Mouse (Mus musculus) embryonic facial prominence, embryonic 13.5 days (tissue): ENCODE measurements around the gene Asb11. TPM values are rescaled to one million over a fixed set of nuclear protein-coding genes. Genes with fewer than 3 reads are reported as not detected.

Source experiments
- ATAC-seq: fragments of 200-750 bp; cut with Nextera tagmentation; 2 replicates; pipeline ENCODE4 v1.8.0; 2017; ENCODE audit warnings: low read depth; ENCODE audit not compliant: insufficient number of reproducible peaks, insufficient read depth, low FRiP score, low TSS enrichment
- H3K27ac ChIP-seq: fragments of 300-500 bp; sonication (generic); 2 replicates; pipeline ENCODE4 v1.5.1; 2015; ENCODE audit warnings: moderate library complexity, mild to moderate bottlenecking, inconsistent platforms
- H3K27me3 ChIP-seq: fragments of 300-500 bp; sonication (generic); 2 replicates; pipeline ENCODE4 v1.6.1; 2015; ENCODE audit warnings: mild to moderate bottlenecking, inconsistent platforms
- H3K36me3 ChIP-seq: fragments of 300-500 bp; sonication (generic); 2 replicates; pipeline ENCODE4 v1.6.1; 2015; ENCODE audit warnings: mild to moderate bottlenecking, inconsistent platforms
- H3K4me1 ChIP-seq: fragments of 300-500 bp; sonication (generic); 2 replicates; pipeline ENCODE4 v1.6.1; 2015; ENCODE audit warnings: inconsistent platforms
- H3K4me2 ChIP-seq: fragments of 300-500 bp; sonication (generic); 2 replicates; pipeline ENCODE4 v1.6.1; 2015; ENCODE audit warnings: moderate library complexity, mild to moderate bottlenecking, inconsistent platforms
- H3K4me3 ChIP-seq: fragments of 300-500 bp; sonication (generic); 2 replicates; pipeline ENCODE4 v1.5.1; 2015; ENCODE audit warnings: mild to moderate bottlenecking, inconsistent platforms
- H3K9ac ChIP-seq: fragments of 300-500 bp; sonication (generic); 2 replicates; pipeline ENCODE4 v1.6.1; 2015; ENCODE audit warnings: mild to moderate bottlenecking, inconsistent platforms
- H3K9me3 ChIP-seq: fragments of 300-500 bp; sonication (generic); 2 replicates; pipeline ENCODE4 v1.6.1; 2016; ENCODE audit warnings: inconsistent platforms
- WGBS: fragments of 180-500 bp; shearing (Covaris S2); methylation state at CpG from one replicate; pipeline ENCODE4 v1.1.7; 2015; ENCODE audit warnings: mixed read lengths; 5-methylcytosine and 5-hydroxymethylcytosine counted together
- polyA plus RNA-seq: library from polyadenylated mRNA; unstranded; fragments of >200 nt; fragmentation: Nextera tagmentation; extraction: Ambion mirVana; gene quantifications from 2 replicates; pipeline ENCODE4 v1.2.1, GENCODE M21; 2015

Gene Asb11
- polyA plus RNA-seq, 1 experiment from 2014 or later, result not detected

- peak overlapping the region; percentile 75; the same call in 1 of the 2 replicates for H3K9ac ChIP-seq
- H3K27ac ChIP-seq, result no peak overlapping the region
- ATAC-seq, result no peak
- WGBS, result 55% methylated on average over 3 of the region's 3 CpGs
- no peaks in the 10 kb centered on the region for H3K9me3 ChIP-seq
- H3K36me3 ChIP-seq, result peaks cover 6% of the 10 kb centered on the region; the same call in 1 of the 2 replicates
- H3K4me3 ChIP-seq, result peak overlapping the region; percentile 57
- peaks cover 33% of the 10 kb centered on the region for H3K27me3 ChIP-seq
- peak overlapping the region; percentile 58 for H3K4me2 ChIP-seq
- peaks cover 8% of the 10 kb centered on the region for H3K4me1 ChIP-seq
These were observed 16.3 kb upstream of the Asb11 start for GRCm38 (mm10) chrX:164420518-164420917.

- no peak overlapping the region for H3K27ac ChIP-seq
- no peak for ATAC-seq
- H3K9me3 ChIP-seq, result no peaks in the 10 kb centered on the region
- peaks cover 8% of the 10 kb centered on the region for H3K4me1 ChIP-seq
- H3K9ac ChIP-seq, result no peak overlapping the region
- H3K4me2 ChIP-seq, result no peak overlapping the region
- H3K4me3 ChIP-seq, result no peak overlapping the region
- 83% methylated on average over 1 of the region's 1 CpGs for WGBS
- peaks cover 6% of the 10 kb centered on the region; the same call in 1 of the 2 replicates for H3K36me3 ChIP-seq
- H3K27me3 ChIP-seq, result peaks cover 34% of the 10 kb centered on the region
These were observed 12.0 kb upstream of the Asb11 start for GRCm38 (mm10) chrX:164424821-164425220.

GRCm38 (mm10) chrX:164427295-164427694 lies 9.5 kb upstream of the Asb11 start:
- Histone ChIP-seq H3K4me1 (no peaks in the 10 kb centered on the region), H3K4me2 (no peak overlapping the region), H3K9ac (no peak overlapping the region), H3K4me3 (no peak overlapping the region), H3K36me3 (peaks cover 19% of the 10 kb centered on the region; the same call in 1 of the 2 replicates), H3K9me3 (no peaks in the 10 kb centered on the region), H3K27me3 (peaks cover 25% of the 10 kb centered on the region), H3K27ac (no peak overlapping the region)
- 83% methylated on average over 4 of the region's 4 CpGs for WGBS
- ATAC-seq, result no peak

- no peak overlapping the region for H3K9ac ChIP-seq
- no peak overlapping the region for H3K4me3 ChIP-seq
- no peak for ATAC-seq
- no peak overlapping the region for H3K27ac ChIP-seq
- H3K27me3 ChIP-seq, result peaks cover 18% of the 10 kb centered on the region
- no peak overlapping the region for H3K4me2 ChIP-seq
- WGBS, result 82% methylated on average over 2 of the region's 2 CpGs
- H3K4me1 ChIP-seq, result no peaks in the 10 kb centered on the region
- no peaks in the 10 kb centered on the region for H3K9me3 ChIP-seq
- H3K36me3 ChIP-seq, result peaks cover 15% of the 10 kb centered on the region; the same call in 1 of the 2 replicates
These were observed 8.6 kb upstream of the Asb11 start for GRCm38 (mm10) chrX:164428224-164428623.

- 83% methylated on average over 6 of the region's 6 CpGs for WGBS
- no peak overlapping the region for H3K4me3 ChIP-seq
These were observed 6.2 kb upstream of the Asb11 start for GRCm38 (mm10) chrX:164430621-164431020.

GRCm38 (mm10) chrX:164431133-164431532 lies 5.7 kb upstream of the Asb11 start:
- Histone ChIP-seq H3K9ac (no peak overlapping the region), H3K36me3 (peaks cover 15% of the 10 kb centered on the region; the same call in 1 of the 2 replicates), H3K4me1 (no peaks in the 10 kb centered on the region), H3K4me2 (no peak overlapping the region), H3K27me3 (peaks cover 20% of the 10 kb centered on the region; the same call in 1 of the 2 replicates), H3K27ac (no peak overlapping the region), H3K4me3 (no peak overlapping the region), H3K9me3 (no peaks in the 10 kb centered on the region)
- ATAC-seq, result no peak
- 85% methylated on average over 2 of the region's 2 CpGs for WGBS

More at GRCm38 (mm10) chrX:164430621-164431020, 6.2 kb upstream of the Asb11 start:
- Histone ChIP-seq H3K4me1 (no peaks in the 10 kb centered on the region), H3K9me3 (no peaks in the 10 kb centered on the region), H3K9ac (no peak overlapping the region), H3K27me3 (peaks cover 17% of the 10 kb centered on the region), H3K4me2 (no peak overlapping the region), H3K27ac (no peak overlapping the region), H3K36me3 (peaks cover 15% of the 10 kb centered on the region; the same call in 1 of the 2 replicates)
- no peak for ATAC-seq

GRCm38 (mm10) chrX:164431541-164431940 lies 5.3 kb upstream of the Asb11 start:
- H3K36me3 ChIP-seq, result peaks cover 15% of the 10 kb centered on the region; the same call in 1 of the 2 replicates
- H3K4me1 ChIP-seq, result no peaks in the 10 kb centered on the region
- no peak overlapping the region for H3K27ac ChIP-seq
- whole genome bisulfite sequencing, result 87% methylated on average over 6 of the region's 6 CpGs
- no peak for ATAC-seq
- H3K9me3 ChIP-seq, result no peaks in the 10 kb centered on the region
- peaks cover 20% of the 10 kb centered on the region; the same call in 1 of the 2 replicates for H3K27me3 ChIP-seq
- no peak overlapping the region for H3K9ac ChIP-seq
- no peak overlapping the region for H3K4me2 ChIP-seq
- no peak overlapping the region for H3K4me3 ChIP-seq

- Histone ChIP-seq H3K27me3 (peaks cover 20% of the 10 kb centered on the region), H3K27ac (no peak overlapping the region), H3K4me3 (no peak overlapping the region), H3K9me3 (no peaks in the 10 kb centered on the region), H3K9ac (no peak overlapping the region), H3K36me3 (peaks cover 15% of the 10 kb centered on the region; the same call in 1 of the 2 replicates), H3K4me1 (no peaks in the 10 kb centered on the region), H3K4me2 (no peak overlapping the region)
- no peak for ATAC-seq
- WGBS, result 96% methylated on average over 9 of the region's 9 CpGs
These were observed 4.1 kb upstream of the Asb11 start for GRCm38 (mm10) chrX:164432682-164433081.

GRCm38 (mm10) chrX:164439462-164439861 lies 2.7 kb downstream of the Asb11 start:
- 82% methylated on average over 7 of the region's 7 CpGs for WGBS
- no peak overlapping the region for H3K4me3 ChIP-seq
- H3K36me3 ChIP-seq, result no peaks in the 10 kb centered on the region
- no peaks in the 10 kb centered on the region for H3K9me3 ChIP-seq
- H3K27me3 ChIP-seq, result peaks cover 38% of the 10 kb centered on the region
- H3K4me1 ChIP-seq, result no peaks in the 10 kb centered on the region
- no peak overlapping the region for H3K27ac ChIP-seq
- no peak overlapping the region for H3K9ac ChIP-seq
- H3K4me2 ChIP-seq, result no peak overlapping the region
- ATAC-seq, result no peak

GRCm38 (mm10) chrX:164440140-164440539 lies 3.3 kb downstream of the Asb11 start:
- Histone ChIP-seq H3K9ac (no peak overlapping the region), H3K27ac (no peak overlapping the region), H3K27me3 (peaks cover 40% of the 10 kb centered on the region), H3K4me1 (no peaks in the 10 kb centered on the region), H3K9me3 (no peaks in the 10 kb centered on the region), H3K4me3 (no peak overlapping the region), H3K36me3 (no peaks in the 10 kb centered on the region), H3K4me2 (no peak overlapping the region)
- no peak for ATAC-seq
- 62% methylated on average over 2 of the region's 2 CpGs for WGBS

GRCm38 (mm10) chrX:164440703-164441102 lies 3.9 kb downstream of the Asb11 start:
- Histone ChIP-seq H3K36me3 (no peaks in the 10 kb centered on the region), H3K4me3 (no peak overlapping the region), H3K4me2 (no peak overlapping the region), H3K4me1 (no peaks in the 10 kb centered on the region), H3K27me3 (peaks cover 39% of the 10 kb centered on the region), H3K9me3 (no peaks in the 10 kb centered on the region), H3K9ac (no peak overlapping the region), H3K27ac (no peak overlapping the region)
- ATAC-seq, result no peak
- 73% methylated on average over 3 of the region's 3 CpGs for WGBS

- Histone ChIP-seq H3K4me2 (no peak overlapping the region), H3K9me3 (no peaks in the 10 kb centered on the region), H3K4me1 (no peaks in the 10 kb centered on the region), H3K4me3 (no peak overlapping the region), H3K9ac (no peak overlapping the region), H3K36me3 (no peaks in the 10 kb centered on the region), H3K27me3 (peaks cover 34% of the 10 kb centered on the region), H3K27ac (no peak overlapping the region)
- WGBS, result 87% methylated on average over 3 of the region's 3 CpGs
- ATAC-seq, result no peak
These were observed 4.5 kb downstream of the Asb11 start for GRCm38 (mm10) chrX:164441306-164441705.
